Mouse (Mus musculus) small intestine, adult 2 months (tissue): Measurements from ENCODE around the gene Spast.

Experiments
- CTCF ChIP-seq: fragments of 200-500 bp; IDR thresholded peaks from 2 replicates; pipeline ENCODE4 v1.5.1; 2012; ENCODE audit warnings: low read depth, mild to moderate bottlenecking, control low read depth, inconsistent platforms, low read length, moderate library complexity, mixed read lengths; ENCODE audit not compliant: insufficient replicate concordance, insufficient read length; ENCODE audit errors: extremely low read depth
- POLR2A ChIP-seq: fragments of 200-500 bp; IDR thresholded peaks from 2 replicates; pipeline ENCODE4 v1.6.1; 2012; ENCODE audit warnings: low read depth, mild to moderate bottlenecking, control low read depth, inconsistent platforms, low read length, moderate library complexity

DNA sequence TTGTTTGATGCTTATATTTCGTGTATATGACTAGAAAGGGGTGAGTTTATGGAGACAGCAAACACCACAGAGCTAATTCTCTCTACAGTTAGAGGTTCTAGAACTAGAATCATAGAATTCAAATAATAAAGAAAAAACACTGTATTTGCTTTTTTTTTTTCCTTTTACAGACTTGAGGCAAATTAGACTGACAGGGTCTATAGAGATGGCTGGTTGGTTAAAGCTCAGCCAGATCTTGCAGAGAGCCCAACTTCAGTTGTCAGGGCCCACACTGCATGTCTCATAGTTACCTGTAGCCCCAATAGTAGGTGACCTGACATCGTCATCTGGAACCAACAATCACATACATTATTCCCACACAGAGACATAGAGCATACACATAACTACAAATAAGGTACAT, 14.9 kb upstream of the Spast start, which contains the start of gene Dpy30:
- no peak for TF ChIP-seq POLR2A
- TF ChIP-seq CTCF: no peak
